Mouse (Mus musculus) spleen, adult 2 months (tissue): ENCODE data around the gene Trp53i13.

Experiments
- CTCF ChIP-seq: fragments of 200-500 bp; IDR thresholded peaks from 2 replicates; pipeline ENCODE4 v1.5.1; 2011; ENCODE audit warnings: mild to moderate bottlenecking, inconsistent platforms; ENCODE audit not compliant: insufficient read depth, insufficient read length, insufficient replicate concordance; ENCODE audit errors: extremely low read depth
- POLR2A ChIP-seq: fragments of 200-500 bp; IDR thresholded peaks from 2 replicates; pipeline ENCODE4 v1.6.1; 2011; ENCODE audit warnings: low read depth, low read length, inconsistent platforms

- TF ChIP-seq CTCF (peak; percentile 16; the same call in 1 of the 2 replicates), POLR2A (no peak)
Measured at GRCm38 (mm10) chr11:77497341-77497756, 18.4 kb downstream of the Trp53i13 start.
